Mouse (Mus musculus): Measurements from ENCODE around the gene Sbno1. TPM values are rescaled to one million over a fixed set of nuclear protein-coding genes. Genes with fewer than 3 reads are reported as not detected.

Sbno1 gene
- polyA plus RNA-seq (2012; rRNA removed): 48.3 and 50.3 TPM in 2 replicates

DNA sequence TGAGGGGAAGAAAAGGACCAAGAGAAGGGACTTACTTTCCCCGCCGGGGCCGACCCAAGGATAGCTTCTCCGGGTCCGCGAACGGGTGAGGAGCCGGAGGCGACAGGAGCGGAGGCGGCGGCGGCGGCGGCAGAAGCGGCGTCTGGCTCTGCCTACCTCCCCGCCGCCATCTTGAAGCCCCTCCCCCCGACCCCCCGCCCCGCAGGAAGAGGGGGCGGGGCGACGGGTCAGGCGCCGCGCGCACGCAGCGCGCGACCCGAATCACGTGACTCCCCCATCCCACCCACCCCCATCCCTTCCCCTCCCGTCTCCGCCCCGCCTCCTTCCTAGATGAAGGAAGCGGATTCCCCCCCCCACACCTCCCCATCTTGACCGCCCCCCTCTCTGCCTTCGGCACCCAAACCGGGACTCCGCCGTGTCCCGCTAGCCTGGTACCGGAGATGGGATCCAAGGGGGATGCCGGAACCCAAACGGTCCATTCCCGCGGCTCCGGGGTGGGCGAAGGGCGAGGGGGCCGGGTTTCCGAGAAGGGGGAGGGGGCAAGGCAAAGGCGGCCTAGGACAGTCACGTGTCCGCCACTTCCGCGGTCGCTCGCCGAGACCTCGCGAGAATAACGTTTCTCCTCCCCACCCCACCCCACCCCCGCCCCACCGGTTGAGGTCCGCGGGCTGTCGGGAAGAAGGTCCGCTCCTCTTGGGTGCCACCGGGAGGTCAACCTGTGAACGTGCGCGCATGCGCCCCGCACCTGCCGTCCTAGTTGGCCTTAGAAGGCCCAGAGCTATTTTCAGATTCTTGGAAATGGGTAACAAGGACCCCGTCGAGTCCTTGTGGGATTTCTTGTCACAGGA, at the start of gene Sbno1:
TSS of gene Sbno1 (minus strand) at position 590 of the 848 bp plus-strand sequence.
- Histone ChIP-seq H3K4me3 (replicated peaks; ENCODE audit: insufficient read depth, low read depth, low read length) (peak within 1 kb of the TSS; percentile 84), H3K27me3 (ENCODE audit: control insufficient read depth, insufficient read depth, low read length) (no peaks in the 10 kb centered on the region), H3K4me1 (ENCODE audit: control insufficient read depth, insufficient read depth, low read length) (peaks cover 8% of the 10 kb centered on the region; the same call in 1 of the 2 replicates), H3K27ac (ENCODE audit: insufficient read depth, low read length) (peak within 1 kb of the TSS; percentile 83)
- DNase-seq: peak; percentile 94 to 96
- under 1% methylated on average over 70 of the region's 81 CpGs for WGBS
- peak; percentile 72; the same call in 1 of the 2 replicates for TF ChIP-seq POLR2A (IDR thresholded peaks at IDR 0.05; ENCODE audit: borderline replicate concordance, insufficient read depth, low read length)
- no peak for TF ChIP-seq CTCF (IDR thresholded peaks at IDR 0.05; ENCODE audit: borderline replicate concordance, insufficient read depth, low read depth, low read length)

DNA sequence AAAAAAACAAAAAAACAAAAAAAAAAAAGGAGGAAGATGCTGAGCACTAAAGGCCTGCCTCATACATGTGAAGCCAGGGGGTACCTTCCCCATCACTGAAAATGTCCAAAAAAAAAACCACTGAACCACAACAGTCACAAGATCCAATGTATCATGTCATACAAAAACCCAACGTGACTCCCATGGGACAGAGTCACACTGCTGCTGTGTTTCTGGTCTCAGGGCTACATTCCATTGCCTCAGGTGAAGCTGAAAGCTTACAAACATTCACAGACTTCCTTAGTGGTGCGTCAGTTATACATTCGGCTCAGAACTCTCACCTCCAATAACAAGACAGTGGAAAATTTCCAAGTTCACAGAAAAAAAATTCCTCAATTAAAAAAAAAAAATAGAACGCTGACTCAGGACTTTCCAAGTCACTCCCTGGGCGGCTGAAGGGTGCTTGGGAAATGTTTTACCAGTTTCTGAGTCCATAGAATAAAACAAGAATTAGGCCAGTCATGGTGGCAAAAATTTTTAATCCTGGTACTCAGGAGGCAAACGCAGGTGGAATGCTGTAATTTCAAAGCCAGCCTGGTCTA, 44.9 kb upstream of the Sbno1 start:
- Histone ChIP-seq H3K4me1 (ENCODE audit: control insufficient read depth, insufficient read depth, low read length) (peaks cover 5% of the 10 kb centered on the region), H3K27ac (ENCODE audit: insufficient read depth, low read length) (no peak overlapping the region), H3K27me3 (ENCODE audit: control insufficient read depth, insufficient read depth, low read length) (no peaks in the 10 kb centered on the region), H3K4me3 (replicated peaks; ENCODE audit: insufficient read depth, low read depth, low read length) (no peak overlapping the region)
- 84% methylated on average over 6 of the region's 6 CpGs for WGBS
- TF ChIP-seq CTCF (IDR thresholded peaks at IDR 0.05; ENCODE audit: borderline replicate concordance, insufficient read depth, low read depth, low read length): no peak
- no peak for DNase-seq

DNA sequence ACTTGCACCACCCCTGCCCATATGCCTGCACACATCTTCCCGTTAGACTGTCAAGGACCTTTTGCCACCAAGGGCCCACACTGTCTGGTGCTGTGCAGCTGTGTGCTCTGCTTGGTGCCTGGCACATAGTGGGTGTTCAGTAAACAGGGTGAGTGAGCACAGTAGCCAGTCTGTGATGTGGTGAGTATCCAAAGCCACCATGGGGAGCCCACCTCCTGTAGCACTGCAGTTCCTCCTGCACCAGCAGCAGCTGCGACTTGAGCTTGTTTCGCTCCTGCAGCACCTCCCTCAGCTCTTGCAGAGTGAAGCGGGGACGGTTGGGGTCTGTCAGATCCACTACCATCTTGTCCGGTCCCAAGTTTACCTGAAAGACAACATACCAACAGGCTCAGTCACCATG, 43.7 kb upstream of the Sbno1 start:
- WGBS: 90% methylated on average over 6 of the region's 6 CpGs
- no peak overlapping the region for H3K27ac ChIP-seq (ENCODE audit: insufficient read depth, low read length)

DNA sequence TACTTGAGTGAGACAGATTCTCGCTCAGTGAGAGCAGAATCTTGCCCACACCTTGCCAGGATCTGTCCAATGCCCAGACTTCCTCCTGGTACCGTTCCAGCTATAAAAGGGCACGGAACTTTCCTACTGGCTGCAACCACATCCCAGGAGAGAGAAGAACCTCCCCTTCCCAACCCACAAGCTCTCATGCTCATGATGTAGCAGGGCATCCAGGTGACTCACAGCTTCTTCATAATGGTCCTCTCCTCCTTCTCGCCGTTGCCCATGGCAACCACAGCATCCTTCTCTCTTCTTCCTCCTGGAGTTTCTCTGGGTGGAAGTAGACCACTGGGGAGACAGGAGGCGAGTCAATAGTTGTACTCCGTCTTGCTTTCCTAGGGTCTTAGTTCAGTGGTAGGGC, 42.6 kb upstream of the Sbno1 start:
- Histone ChIP-seq H3K4me1 (ENCODE audit: control insufficient read depth, insufficient read depth, low read length) (no peaks in the 10 kb centered on the region; the same call in 1 of the 2 replicates), H3K4me3 (replicated peaks; ENCODE audit: insufficient read depth, low read depth, low read length) (no peak overlapping the region), H3K27me3 (ENCODE audit: control insufficient read depth, insufficient read depth, low read length) (no peaks in the 10 kb centered on the region), H3K27ac (ENCODE audit: insufficient read depth, low read length) (no peak overlapping the region)
- 63% methylated on average over 7 of the region's 7 CpGs for WGBS
- TF ChIP-seq POLR2A (IDR thresholded peaks at IDR 0.05; ENCODE audit: borderline replicate concordance, insufficient read depth, low read length) (no peak), CTCF (IDR thresholded peaks at IDR 0.05; ENCODE audit: borderline replicate concordance, insufficient read depth, low read depth, low read length) (no peak)
- no peak for DNase-seq

More for the DNA sequence above, 43.7 kb upstream of the Sbno1 start:
- H3K4me1 ChIP-seq (ENCODE audit: control insufficient read depth, insufficient read depth, low read length): no peaks in the 10 kb centered on the region; the same call in 1 of the 2 replicates
- no peak overlapping the region for H3K4me3 ChIP-seq (replicated peaks; ENCODE audit: insufficient read depth, low read depth, low read length)
- no peak for DNase-seq
- H3K27me3 ChIP-seq (ENCODE audit: control insufficient read depth, insufficient read depth, low read length): no peaks in the 10 kb centered on the region
- TF ChIP-seq POLR2A (IDR thresholded peaks at IDR 0.05; ENCODE audit: borderline replicate concordance, insufficient read depth, low read length) (no peak), CTCF (IDR thresholded peaks at IDR 0.05; ENCODE audit: borderline replicate concordance, insufficient read depth, low read depth, low read length) (no peak)

DNA sequence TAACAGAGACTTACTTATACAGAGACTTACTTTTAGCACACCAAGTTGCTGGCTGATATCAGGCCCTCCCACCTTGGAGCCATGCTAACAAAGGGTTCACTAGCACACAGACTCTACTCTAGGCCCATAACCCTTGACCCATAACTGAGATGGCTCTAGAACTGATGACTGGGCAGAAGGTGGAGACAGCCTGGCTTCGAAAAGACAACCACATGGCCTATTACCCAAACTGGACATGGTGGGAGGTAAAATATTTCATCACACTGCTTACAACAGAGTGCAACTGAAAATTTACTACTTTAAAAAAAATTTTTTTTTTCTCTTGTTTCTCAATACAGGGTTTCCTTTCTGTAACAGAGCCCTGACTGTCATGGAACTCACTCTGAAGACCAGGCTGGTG, 42.0 kb upstream of the Sbno1 start:
- TF ChIP-seq POLR2A (IDR thresholded peaks at IDR 0.05; ENCODE audit: borderline replicate concordance, insufficient read depth, low read length) (no peak), CTCF (IDR thresholded peaks at IDR 0.05; ENCODE audit: borderline replicate concordance, insufficient read depth, low read depth, low read length) (no peak)
- 91% methylated on average over 1 of the region's 1 CpGs for WGBS
- no peaks in the 10 kb centered on the region; the same call in 1 of the 2 replicates for H3K4me1 ChIP-seq (ENCODE audit: control insufficient read depth, insufficient read depth, low read length)
- H3K27ac ChIP-seq (ENCODE audit: insufficient read depth, low read length): no peak overlapping the region
- DNase-seq: no peak
- no peak overlapping the region for H3K4me3 ChIP-seq (replicated peaks; ENCODE audit: insufficient read depth, low read depth, low read length)
- H3K27me3 ChIP-seq (ENCODE audit: control insufficient read depth, insufficient read depth, low read length): no peaks in the 10 kb centered on the region

DNA sequence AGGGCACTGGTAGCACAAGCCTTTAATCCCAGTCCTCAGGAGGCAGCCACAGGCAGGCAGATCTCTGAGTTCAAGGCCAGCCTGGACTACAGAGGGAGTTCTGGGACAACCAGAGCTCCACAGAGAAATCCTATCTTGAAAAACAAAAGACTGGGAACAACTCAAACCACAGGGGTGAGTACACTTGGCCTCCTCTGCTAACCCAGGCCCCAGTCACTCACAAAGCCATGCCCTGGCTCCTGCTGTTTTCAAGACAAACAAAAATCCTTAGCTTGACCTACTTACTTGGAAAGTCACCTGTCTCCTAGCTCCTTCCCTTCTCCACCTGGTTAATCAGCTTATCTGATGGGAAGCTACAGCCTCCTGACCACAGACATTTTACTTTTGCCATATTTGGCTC, 39.1 kb upstream of the Sbno1 start:
- no peaks in the 10 kb centered on the region for H3K27me3 ChIP-seq (ENCODE audit: control insufficient read depth, insufficient read depth, low read length)
- H3K4me1 ChIP-seq (ENCODE audit: control insufficient read depth, insufficient read depth, low read length): no peaks in the 10 kb centered on the region; the same call in 1 of the 2 replicates
- no peak overlapping the region for H3K4me3 ChIP-seq (replicated peaks; ENCODE audit: insufficient read depth, low read depth, low read length)
- no peak overlapping the region for H3K27ac ChIP-seq (ENCODE audit: insufficient read depth, low read length)
- DNase-seq: no peak
- TF ChIP-seq CTCF (IDR thresholded peaks at IDR 0.05; ENCODE audit: borderline replicate concordance, insufficient read depth, low read depth, low read length): no peak
- TF ChIP-seq POLR2A (IDR thresholded peaks at IDR 0.05; ENCODE audit: borderline replicate concordance, insufficient read depth, low read length): no peak

DNA sequence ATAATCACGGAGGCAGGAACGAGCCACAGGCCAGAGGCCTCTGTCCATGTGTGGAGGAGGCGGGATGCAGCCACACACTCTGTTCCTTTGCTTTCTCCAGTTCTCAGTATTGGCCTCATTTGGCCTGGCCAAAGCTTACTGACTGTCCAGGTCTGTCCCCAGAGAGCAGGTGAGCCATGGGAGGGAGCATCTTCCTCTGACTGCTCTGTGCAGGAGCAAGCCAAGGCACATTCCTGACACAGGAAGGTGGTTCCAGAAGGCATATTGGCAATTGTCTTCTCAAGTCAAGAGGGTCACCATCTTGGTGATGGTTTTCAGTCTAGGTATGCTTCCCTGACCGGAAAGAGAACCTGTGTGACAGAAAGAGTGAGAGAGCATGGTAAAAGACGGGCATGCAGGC, 37.7 kb upstream of the Sbno1 start:
- no peak overlapping the region for H3K4me3 ChIP-seq (replicated peaks; ENCODE audit: insufficient read depth, low read depth, low read length)
- no peak overlapping the region for H3K27ac ChIP-seq (ENCODE audit: insufficient read depth, low read length)
- H3K27me3 ChIP-seq (ENCODE audit: control insufficient read depth, insufficient read depth, low read length): no peaks in the 10 kb centered on the region
- no peaks in the 10 kb centered on the region; the same call in 1 of the 2 replicates for H3K4me1 ChIP-seq (ENCODE audit: control insufficient read depth, insufficient read depth, low read length)
- WGBS: 81% methylated on average over 5 of the region's 5 CpGs
- no peak for DNase-seq
- TF ChIP-seq CTCF (IDR thresholded peaks at IDR 0.05; ENCODE audit: borderline replicate concordance, insufficient read depth, low read depth, low read length) (no peak), POLR2A (IDR thresholded peaks at IDR 0.05; ENCODE audit: borderline replicate concordance, insufficient read depth, low read length) (no peak)

Data from cerebellum, adult 2 months (tissue).